Mouse (Mus musculus) stomach, embryonic 14.5 days (tissue): ENCODE measurements around the gene Tnfrsf17. TPM values are rescaled to one million over a fixed set of nuclear protein-coding genes. Genes with fewer than 3 reads are reported as not detected.

Experiments
- ATAC-seq: fragments of 200-750 bp; cut with Nextera tagmentation; 2 replicates; pipeline ENCODE4 v1.8.0; 2017; ENCODE audit warnings: low read depth, moderate TSS enrichment; ENCODE audit not compliant: insufficient number of reproducible peaks, insufficient read depth, low FRiP score
- H3K27ac ChIP-seq: fragments of 300-500 bp; sonication (generic); 2 replicates; pipeline ENCODE4 v1.5.1; 2014; ENCODE audit warnings: mild to moderate bottlenecking, low read length, moderate library complexity, mixed read lengths
- H3K27me3 ChIP-seq: fragments of 300-500 bp; sonication (generic); 2 replicates; pipeline ENCODE4 v1.6.1; 2014; ENCODE audit warnings: low read length, control low read depth, mixed read lengths; ENCODE audit not compliant: control insufficient read depth, insufficient read depth
- H3K36me3 ChIP-seq: fragments of 300-500 bp; sonication (generic); 2 replicates; pipeline ENCODE4 v1.6.1; 2014; ENCODE audit warnings: mild to moderate bottlenecking, control low read depth, low read length, moderate library complexity, mixed read lengths; ENCODE audit not compliant: control insufficient read depth, insufficient read depth
- H3K4me1 ChIP-seq: fragments of 300-500 bp; sonication (generic); 2 replicates; pipeline ENCODE4 v1.6.1; 2014; ENCODE audit warnings: low read length, control low read depth, mixed read lengths; ENCODE audit not compliant: control insufficient read depth, insufficient read depth
- H3K4me2 ChIP-seq: fragments of 300-500 bp; sonication (generic); replicated peaks from 2 replicates; pipeline ENCODE4 v1.6.1; 2014; ENCODE audit warnings: low read depth, low read length, control low read depth
- H3K4me3 ChIP-seq: fragments of 300-500 bp; sonication (generic); 2 replicates; pipeline ENCODE4 v1.5.1; 2014; ENCODE audit warnings: low read depth, low read length, control low read depth
- H3K9ac ChIP-seq: fragments of 300-500 bp; sonication (generic); replicated peaks from 2 replicates; pipeline ENCODE4 v1.6.1; 2014; ENCODE audit warnings: low read depth, mild to moderate bottlenecking, control low read depth, low read length, moderate library complexity, mixed read lengths
- H3K9me3 ChIP-seq: fragments of 300-500 bp; sonication (generic); 2 replicates; pipeline ENCODE4 v1.6.1; 2016; ENCODE audit warnings: low read depth, low read length, control low read depth; ENCODE audit not compliant: control insufficient read depth
- WGBS: fragments of 180-500 bp; shearing (Covaris S2); extraction: QIAGEN DNeasy Blood & Tissue Kit; methylation state at CpG from one replicate; pipeline ENCODE4 v1.1.7; 2014; 5-methylcytosine and 5-hydroxymethylcytosine counted together
- polyA plus RNA-seq: library from polyadenylated mRNA; unstranded; fragments of >200 nt; fragmentation: Nextera tagmentation; extraction: Ambion mirVana; gene quantifications from 2 replicates; pipeline ENCODE4 v1.2.1, GENCODE M21; 2014

Gene Tnfrsf17
- not detected in 2 replicates for polyA plus RNA-seq

DNA sequence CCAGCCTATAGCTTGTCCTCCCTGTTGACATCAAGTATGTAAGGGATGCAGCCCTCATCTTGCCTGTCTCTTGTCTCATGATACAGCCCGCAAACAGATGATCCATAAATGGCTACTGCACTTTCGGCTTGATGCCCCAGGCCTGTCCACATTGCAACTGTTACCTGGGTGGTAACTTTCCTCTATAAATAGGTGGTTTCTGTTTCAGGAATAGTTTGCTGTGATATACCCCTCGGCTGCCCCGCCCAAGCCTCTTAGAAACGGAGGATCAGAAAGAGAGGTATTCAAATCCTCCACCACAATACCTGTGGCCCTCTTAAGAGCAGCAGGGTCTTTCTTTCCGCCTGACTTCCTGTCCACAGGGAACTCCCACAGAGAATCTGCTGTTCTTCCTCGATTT lies at the start of gene Tnfrsf17:
Gene Tnfrsf17 (plus strand): TSS at position 301 of the 400 bp plus-strand sequence.
- H3K4me3 ChIP-seq = no peak within 1 kb of the TSS
- H3K27me3 ChIP-seq = no peaks in the 10 kb centered on the region
- no peak for ATAC-seq
- H3K36me3 ChIP-seq = no peaks in the 10 kb centered on the region
- H3K27ac ChIP-seq = no peak within 1 kb of the TSS
- H3K4me2 ChIP-seq = no peak within 1 kb of the TSS
- H3K9me3 ChIP-seq = no peaks in the 10 kb centered on the region
- H3K9ac ChIP-seq = no peak within 1 kb of the TSS
- H3K4me1 ChIP-seq = no peaks in the 10 kb centered on the region
- 68% methylated on average over 7 of the region's 7 CpGs for WGBS

DNA sequence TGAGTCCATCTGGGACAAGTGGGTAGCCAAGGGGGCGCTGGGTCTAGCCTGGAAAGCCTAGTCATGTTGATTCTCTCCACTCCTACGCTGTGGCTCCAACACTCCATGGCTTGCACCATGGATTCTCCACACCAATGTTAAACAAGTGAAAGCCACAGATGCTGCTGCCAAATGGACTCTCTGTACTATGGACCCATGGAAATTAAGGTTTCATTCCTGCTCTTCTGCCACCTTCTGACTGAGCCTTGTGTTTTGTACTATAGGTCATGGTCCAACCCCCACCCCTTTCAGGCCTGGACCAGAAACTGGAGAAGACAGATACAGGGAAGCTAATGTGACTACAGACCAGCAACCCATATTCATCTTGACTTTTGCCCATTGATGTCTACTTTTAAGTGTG lies 47.1 kb upstream of the Tnfrsf17 start:
- Histone ChIP-seq H3K4me1 (no peaks in the 10 kb centered on the region), H3K9me3 (no peaks in the 10 kb centered on the region), H3K9ac (no peak overlapping the region), H3K36me3 (no peaks in the 10 kb centered on the region), H3K4me2 (no peak overlapping the region), H3K27me3 (no peaks in the 10 kb centered on the region), H3K27ac (no peak overlapping the region), H3K4me3 (no peak overlapping the region)
- 82% methylated on average over 2 of the region's 2 CpGs for WGBS
- ATAC-seq = no peak

GRCm38 (mm10) chr16:11269808-11270207 lies 43.8 kb upstream of the Tnfrsf17 start:
- H3K9me3 ChIP-seq = no peaks in the 10 kb centered on the region
- no peak overlapping the region for H3K27ac ChIP-seq
- H3K36me3 ChIP-seq = no peaks in the 10 kb centered on the region
- H3K9ac ChIP-seq = no peak overlapping the region
- H3K4me1 ChIP-seq = no peaks in the 10 kb centered on the region
- no peak for ATAC-seq
- no peak overlapping the region for H3K4me3 ChIP-seq
- H3K27me3 ChIP-seq = no peaks in the 10 kb centered on the region
- WGBS = 30% methylated on average over 6 of the region's 6 CpGs
- H3K4me2 ChIP-seq = no peak overlapping the region

DNA sequence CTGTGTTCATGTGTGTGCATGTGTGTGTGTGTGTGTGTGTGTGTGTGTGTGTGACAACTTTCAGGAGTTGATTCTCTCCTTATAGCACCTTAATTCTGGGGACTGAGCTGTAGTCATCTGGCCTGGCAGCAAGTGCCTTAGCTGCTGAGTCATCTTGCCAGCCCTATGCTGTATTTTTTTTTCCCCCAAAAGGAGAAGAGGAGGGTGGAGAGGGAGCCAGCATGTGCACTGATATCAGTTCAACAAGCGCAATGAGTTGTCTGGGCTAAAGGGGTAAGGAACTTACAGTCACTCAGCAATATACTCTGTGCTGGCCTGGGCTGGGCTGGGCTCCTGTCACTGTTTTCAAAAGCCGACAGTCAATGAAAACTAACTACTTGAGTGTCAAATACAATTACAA lies 43.0 kb upstream of the Tnfrsf17 start:
- Histone ChIP-seq H3K9ac (no peak overlapping the region), H3K4me2 (no peak overlapping the region), H3K4me1 (no peaks in the 10 kb centered on the region), H3K4me3 (no peak overlapping the region), H3K36me3 (no peaks in the 10 kb centered on the region), H3K27me3 (no peaks in the 10 kb centered on the region), H3K9me3 (no peaks in the 10 kb centered on the region), H3K27ac (no peak overlapping the region)
- no peak; the same call in 1 of the 2 replicates for ATAC-seq
- WGBS = 80% methylated on average over 2 of the region's 2 CpGs

- no peak overlapping the region for H3K9ac ChIP-seq
- no peaks in the 10 kb centered on the region for H3K36me3 ChIP-seq
- no peak for ATAC-seq
Measured at GRCm38 (mm10) chr16:11271073-11271472, 42.5 kb upstream of the Tnfrsf17 start.

DNA sequence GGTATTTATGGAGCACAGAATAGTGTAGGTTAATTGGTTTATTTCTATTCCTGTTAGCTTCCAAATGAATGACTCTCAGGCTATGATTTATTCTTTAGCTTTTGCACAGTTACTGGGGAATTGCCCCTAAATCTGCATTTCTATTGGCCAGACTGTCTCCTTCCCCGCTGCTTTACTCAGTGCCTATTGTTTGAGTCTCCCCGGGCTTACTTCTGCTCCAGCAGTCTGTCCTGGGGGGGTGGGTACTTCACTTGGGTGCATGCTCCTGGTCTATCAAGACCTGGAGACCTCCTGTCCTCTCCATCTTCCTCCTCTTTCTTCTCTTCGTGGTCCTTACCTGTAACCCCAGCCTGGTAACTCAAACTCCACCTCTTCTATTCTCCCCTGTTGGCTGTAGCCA lies 36.7 kb upstream of the Tnfrsf17 start:
- Histone ChIP-seq H3K4me2 (no peak overlapping the region), H3K4me1 (no peaks in the 10 kb centered on the region), H3K27me3 (no peaks in the 10 kb centered on the region), H3K9ac (no peak overlapping the region), H3K36me3 (no peaks in the 10 kb centered on the region), H3K4me3 (no peak overlapping the region), H3K9me3 (no peaks in the 10 kb centered on the region), H3K27ac (no peak overlapping the region)
- no peak for ATAC-seq
- WGBS = 71% methylated on average over 3 of the region's 3 CpGs

More at GRCm38 (mm10) chr16:11271073-11271472, 42.5 kb upstream of the Tnfrsf17 start:
- H3K4me3 ChIP-seq = no peak overlapping the region
- H3K4me2 ChIP-seq = no peak overlapping the region
- no peaks in the 10 kb centered on the region for H3K27me3 ChIP-seq
- H3K27ac ChIP-seq = no peak overlapping the region
- H3K4me1 ChIP-seq = no peaks in the 10 kb centered on the region
- no peaks in the 10 kb centered on the region for H3K9me3 ChIP-seq

GRCm38 (mm10) chr16:11278778-11279177 lies 34.8 kb upstream of the Tnfrsf17 start:
- no peaks in the 10 kb centered on the region for H3K9me3 ChIP-seq
- H3K27ac ChIP-seq = no peak overlapping the region
- no peaks in the 10 kb centered on the region for H3K4me1 ChIP-seq
- H3K9ac ChIP-seq = no peak overlapping the region
- no peaks in the 10 kb centered on the region for H3K27me3 ChIP-seq
- H3K4me3 ChIP-seq = no peak overlapping the region
- WGBS = 72% methylated on average over 6 of the region's 6 CpGs
- H3K4me2 ChIP-seq = no peak overlapping the region
- no peak for ATAC-seq
- no peaks in the 10 kb centered on the region for H3K36me3 ChIP-seq

- Histone ChIP-seq H3K27ac (no peak overlapping the region), H3K9ac (no peak overlapping the region), H3K9me3 (no peaks in the 10 kb centered on the region), H3K27me3 (no peaks in the 10 kb centered on the region), H3K36me3 (no peaks in the 10 kb centered on the region), H3K4me1 (no peaks in the 10 kb centered on the region), H3K4me2 (no peak overlapping the region), H3K4me3 (no peak overlapping the region)
- WGBS = 70% methylated on average over 5 of the region's 5 CpGs
- ATAC-seq = no peak
Measured at GRCm38 (mm10) chr16:11282655-11283232, 30.9 kb upstream of the Tnfrsf17 start.

DNA sequence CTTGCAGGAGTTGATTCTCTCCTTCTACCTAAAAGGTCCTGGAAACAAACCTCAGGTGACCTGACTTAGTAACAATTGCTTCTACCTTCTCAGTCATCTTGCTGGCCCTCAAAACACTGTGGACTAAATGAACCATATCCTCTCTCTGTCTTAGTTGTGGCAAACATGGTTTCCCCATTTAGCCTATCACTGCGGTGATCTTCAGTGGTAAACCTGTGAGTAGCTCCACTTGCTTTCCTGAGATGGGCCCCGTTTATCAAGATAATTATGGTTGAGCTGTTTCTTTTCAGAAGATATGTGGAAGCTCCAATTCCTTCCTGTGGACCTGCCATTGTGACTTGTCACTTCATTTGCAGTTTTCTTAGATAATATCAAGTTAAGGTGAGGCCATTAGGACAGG lies 28.7 kb upstream of the Tnfrsf17 start:
- no peaks in the 10 kb centered on the region for H3K4me1 ChIP-seq
- no peaks in the 10 kb centered on the region for H3K9me3 ChIP-seq
- no peaks in the 10 kb centered on the region for H3K36me3 ChIP-seq
- no peaks in the 10 kb centered on the region for H3K27me3 ChIP-seq
- no peak overlapping the region for H3K4me3 ChIP-seq
- no peak for ATAC-seq
- no peak overlapping the region for H3K27ac ChIP-seq
- no peak overlapping the region for H3K9ac ChIP-seq
- H3K4me2 ChIP-seq = no peak overlapping the region
- 86% methylated on average over 2 of the region's 2 CpGs for WGBS
